Mouse (Mus musculus) midbrain, embryonic 16.5 days (tissue): ENCODE measurements at regions not wholly inside any gene's neighbourhood (a gene's known extent, or its start where the extent isn't known, plus 50 kb on each side); places are given as distances from the start of the nearest gene placed in this dataset.

Source experiments
- ATAC-seq: fragments of 200-750 bp; cut with Nextera tagmentation; 2 replicates; pipeline ENCODE4 v1.8.0; 2017; ENCODE audit warnings: moderate TSS enrichment
- H3K27ac ChIP-seq: fragments of 300-500 bp; sonication (generic); 2 replicates; pipeline ENCODE4 v1.5.1; 2014; ENCODE audit warnings: mild to moderate bottlenecking, low read length, mixed read lengths
- H3K27me3 ChIP-seq: fragments of 300-500 bp; sonication (generic); 2 replicates; pipeline ENCODE4 v1.6.1; 2014; ENCODE audit warnings: low read depth, low read length, mixed read lengths; ENCODE audit not compliant: control insufficient read depth, insufficient read depth
- H3K36me3 ChIP-seq: fragments of 300-500 bp; sonication (generic); 2 replicates; pipeline ENCODE4 v1.6.1; 2014; ENCODE audit warnings: mild to moderate bottlenecking, low read length, moderate library complexity, mixed read lengths; ENCODE audit not compliant: control insufficient read depth, insufficient read depth
- H3K4me1 ChIP-seq: fragments of 300-500 bp; sonication (generic); 2 replicates; pipeline ENCODE4 v1.6.1; 2014; ENCODE audit warnings: mild to moderate bottlenecking, low read length, mixed read lengths; ENCODE audit not compliant: control insufficient read depth, insufficient read depth
- H3K4me2 ChIP-seq: fragments of 300-500 bp; sonication (generic); 2 replicates; pipeline ENCODE4 v1.6.1; 2014; ENCODE audit warnings: mild to moderate bottlenecking, low read length, mixed read lengths
- H3K4me3 ChIP-seq: fragments of 300-500 bp; sonication (generic); 2 replicates; pipeline ENCODE4 v1.5.1; 2014; ENCODE audit warnings: low read depth, mild to moderate bottlenecking, low read length, moderate library complexity, mixed read lengths
- H3K9ac ChIP-seq: fragments of 300-500 bp; sonication (generic); 2 replicates; pipeline ENCODE4 v1.6.1; 2014; ENCODE audit warnings: low read depth, low read length, mixed read lengths
- H3K9me3 ChIP-seq: fragments of 300-500 bp; sonication (generic); replicated peaks from 2 replicates; pipeline ENCODE4 v1.6.1; 2014; ENCODE audit warnings: mild to moderate bottlenecking, low read length, mixed read lengths; ENCODE audit not compliant: control insufficient read depth, poor library complexity, severe bottlenecking
- WGBS: fragments of 180-500 bp; shearing (Covaris S2); extraction: QIAGEN DNeasy Blood & Tissue Kit; methylation state at CpG from one replicate; pipeline ENCODE4 v1.1.7; 2014; 5-methylcytosine and 5-hydroxymethylcytosine counted together

GRCm38 (mm10) chr4:8957023-8957343, 718.1 kb upstream of the Car8 start:
- Histone ChIP-seq H3K36me3 (no peaks in the 10 kb centered on the region), H3K4me2 (no peak overlapping the region), H3K27me3 (no peaks in the 10 kb centered on the region), H3K9ac (no peak overlapping the region), H3K9me3 (no peaks in the 10 kb centered on the region), H3K4me1 (peaks cover 24% of the 10 kb centered on the region), H3K27ac (no peak overlapping the region), H3K4me3 (no peak overlapping the region)
- WGBS: 26% methylated on average over 5 of the region's 5 CpGs
- peak; percentile 65 for ATAC-seq

- Histone ChIP-seq H3K9ac (no peak overlapping the region), H3K4me3 (no peak overlapping the region), H3K27me3 (no peaks in the 10 kb centered on the region), H3K9me3 (no peaks in the 10 kb centered on the region), H3K4me1 (peaks cover 24% of the 10 kb centered on the region), H3K36me3 (no peaks in the 10 kb centered on the region), H3K4me2 (no peak overlapping the region), H3K27ac (no peak overlapping the region)
- peak; percentile 46; the same call in 1 of the 2 replicates for ATAC-seq
- WGBS: 33% methylated on average over 9 of the region's 9 CpGs
These were observed 717.6 kb upstream of the Car8 start for GRCm38 (mm10) chr4:8956312-8957022.

- Histone ChIP-seq H3K9ac (no peak overlapping the region), H3K4me2 (no peak overlapping the region), H3K9me3 (no peaks in the 10 kb centered on the region), H3K27ac (no peak overlapping the region), H3K36me3 (no peaks in the 10 kb centered on the region), H3K4me3 (no peak overlapping the region), H3K27me3 (no peaks in the 10 kb centered on the region), H3K4me1 (peaks cover 24% of the 10 kb centered on the region)
- 89% methylated on average over 5 of the region's 5 CpGs for WGBS
- no peak for ATAC-seq
These were observed 716.5 kb upstream of the Car8 start for GRCm38 (mm10) chr4:8955306-8955705.

- peak overlapping the region; percentile 27 for H3K4me2 ChIP-seq
- H3K36me3 ChIP-seq: no peaks in the 10 kb centered on the region
- H3K27me3 ChIP-seq: no peaks in the 10 kb centered on the region
- peaks cover 24% of the 10 kb centered on the region for H3K4me1 ChIP-seq
- H3K27ac ChIP-seq: peak overlapping the region; percentile 47; the same call in 1 of the 2 replicates
- 13% methylated on average over 10 of the region's 10 CpGs for WGBS
- H3K9me3 ChIP-seq: no peaks in the 10 kb centered on the region
- ATAC-seq: peak; percentile 34; the same call in 1 of the 2 replicates
- H3K4me3 ChIP-seq: no peak overlapping the region
- H3K9ac ChIP-seq: no peak overlapping the region
These were observed 715.6 kb upstream of the Car8 start for GRCm38 (mm10) chr4:8954356-8954914.

GRCm38 (mm10) chr4:8953181-8953580, 714.3 kb upstream of the Car8 start:
- Histone ChIP-seq H3K27ac (no peak overlapping the region), H3K4me3 (no peak overlapping the region), H3K9me3 (no peaks in the 10 kb centered on the region), H3K36me3 (no peaks in the 10 kb centered on the region), H3K4me2 (no peak overlapping the region), H3K9ac (no peak overlapping the region), H3K27me3 (no peaks in the 10 kb centered on the region), H3K4me1 (peaks cover 23% of the 10 kb centered on the region)
- no peak for ATAC-seq
- WGBS: 90% methylated on average over 7 of the region's 7 CpGs

GRCm38 (mm10) chr4:8949951-8950350, 711.1 kb upstream of the Car8 start:
- H3K9me3 ChIP-seq: no peaks in the 10 kb centered on the region
- 56% methylated on average over 4 of the region's 4 CpGs for WGBS

GRCm38 (mm10) chr4:8949537-8949936, 710.7 kb upstream of the Car8 start:
- peaks cover 7% of the 10 kb centered on the region; the same call in 1 of the 2 replicates for H3K4me1 ChIP-seq
- no peaks in the 10 kb centered on the region for H3K27me3 ChIP-seq
- no peak overlapping the region for H3K27ac ChIP-seq
- H3K4me2 ChIP-seq: no peak overlapping the region
- WGBS: 59% methylated on average over 5 of the region's 5 CpGs
- no peaks in the 10 kb centered on the region for H3K36me3 ChIP-seq
- H3K4me3 ChIP-seq: no peak overlapping the region
- ATAC-seq: no peak
- no peak overlapping the region for H3K9ac ChIP-seq
- H3K9me3 ChIP-seq: no peaks in the 10 kb centered on the region

More at GRCm38 (mm10) chr4:8949951-8950350, 711.1 kb upstream of the Car8 start:
- Histone ChIP-seq H3K4me1 (peaks cover 10% of the 10 kb centered on the region; the same call in 1 of the 2 replicates), H3K9ac (no peak overlapping the region), H3K36me3 (no peaks in the 10 kb centered on the region), H3K27me3 (no peaks in the 10 kb centered on the region), H3K27ac (no peak overlapping the region), H3K4me2 (no peak overlapping the region), H3K4me3 (no peak overlapping the region)
- ATAC-seq: no peak

GRCm38 (mm10) chr4:8945116-8945515, 706.3 kb upstream of the Car8 start:
- H3K27me3 ChIP-seq: no peaks in the 10 kb centered on the region
- ATAC-seq: no peak
- no peaks in the 10 kb centered on the region for H3K4me1 ChIP-seq
- no peak overlapping the region for H3K4me2 ChIP-seq
- no peaks in the 10 kb centered on the region for H3K36me3 ChIP-seq
- H3K9me3 ChIP-seq: no peaks in the 10 kb centered on the region
- H3K27ac ChIP-seq: no peak overlapping the region
- no peak overlapping the region for H3K9ac ChIP-seq
- H3K4me3 ChIP-seq: no peak overlapping the region
- 97% methylated on average over 10 of the region's 10 CpGs for WGBS

- no peak overlapping the region for H3K4me2 ChIP-seq
- H3K27me3 ChIP-seq: no peaks in the 10 kb centered on the region
- H3K9ac ChIP-seq: no peak overlapping the region
- no peaks in the 10 kb centered on the region for H3K9me3 ChIP-seq
- H3K36me3 ChIP-seq: no peaks in the 10 kb centered on the region
- no peaks in the 10 kb centered on the region for H3K4me1 ChIP-seq
- no peak overlapping the region for H3K4me3 ChIP-seq
- WGBS: 74% methylated on average over 5 of the region's 5 CpGs
- ATAC-seq: no peak
- no peak overlapping the region for H3K27ac ChIP-seq
These were observed 704.2 kb upstream of the Car8 start for GRCm38 (mm10) chr4:8943080-8943479.
